Mouse (Mus musculus) kidney, adult 2 months (tissue): ENCODE data around the gene Syt3. TPM values are rescaled to one million over a fixed set of nuclear protein-coding genes. Genes with fewer than 3 reads are reported as not detected.

Experiments
- DNase-seq: peaks from one replicate; pipeline ENCODE4 v3.0.0; 2021
- H3K27ac ChIP-seq: fragments of 200-500 bp; 2 replicates; pipeline ENCODE4 v1.5.1; 2012; ENCODE audit warnings: low read depth, low read length, control low read depth, inconsistent platforms; ENCODE audit not compliant: insufficient read depth
- H3K27me3 ChIP-seq: fragments of 200-500 bp; replicated peaks from 2 replicates; pipeline ENCODE4 v1.6.1; 2012; ENCODE audit warnings: mild to moderate bottlenecking, moderate library complexity, low read length, inconsistent platforms; ENCODE audit not compliant: control insufficient read depth, insufficient read depth
- H3K36me3 ChIP-seq: fragments of 200-500 bp; 2 replicates; pipeline ENCODE4 v1.6.1; 2012; ENCODE audit warnings: mild to moderate bottlenecking, moderate library complexity, low read length, inconsistent platforms; ENCODE audit not compliant: control insufficient read depth, insufficient read depth
- H3K4me1 ChIP-seq: fragments of 200-500 bp; 2 replicates; pipeline ENCODE4 v1.6.1; 2011; ENCODE audit warnings: low read length; ENCODE audit not compliant: control insufficient read depth, insufficient read depth
- H3K4me3 ChIP-seq: fragments of 200-500 bp; 2 replicates; pipeline ENCODE4 v1.5.1; 2011; ENCODE audit warnings: mild to moderate bottlenecking, low read depth, low read length, control low read depth; ENCODE audit not compliant: insufficient read depth
- CTCF ChIP-seq: fragments of 200-500 bp; conservative IDR thresholded peaks from 2 replicates; pipeline ENCODE4 v1.5.1; 2011; ENCODE audit warnings: low read depth, mild to moderate bottlenecking, control low read depth, low read length, moderate library complexity, mixed read lengths; ENCODE audit not compliant: insufficient read depth, insufficient read length
- POLR2A ChIP-seq: fragments of 200-500 bp; IDR thresholded peaks from one replicate; pipeline ENCODE4 v1.6.1; 2011; ENCODE audit warnings: low read depth, low read length, control low read depth
- WGBS: fragments of 180-500 bp; shearing (Covaris S2); methylation state at CpG from one replicate; pipeline ENCODE4 v1.1.7; 2018; 5-methylcytosine and 5-hydroxymethylcytosine counted together
- polyA plus RNA-seq: library from polyadenylated mRNA; depleted of rRNA; stranded (reverse); fragments of >200 nt; gene quantifications from 2 replicates; pipeline ENCODE4 v1.2.3, GENCODE M21; 2012

Syt3 gene
- polyA plus RNA-seq, 1 experiment, result 12.0 TPM

DNA sequence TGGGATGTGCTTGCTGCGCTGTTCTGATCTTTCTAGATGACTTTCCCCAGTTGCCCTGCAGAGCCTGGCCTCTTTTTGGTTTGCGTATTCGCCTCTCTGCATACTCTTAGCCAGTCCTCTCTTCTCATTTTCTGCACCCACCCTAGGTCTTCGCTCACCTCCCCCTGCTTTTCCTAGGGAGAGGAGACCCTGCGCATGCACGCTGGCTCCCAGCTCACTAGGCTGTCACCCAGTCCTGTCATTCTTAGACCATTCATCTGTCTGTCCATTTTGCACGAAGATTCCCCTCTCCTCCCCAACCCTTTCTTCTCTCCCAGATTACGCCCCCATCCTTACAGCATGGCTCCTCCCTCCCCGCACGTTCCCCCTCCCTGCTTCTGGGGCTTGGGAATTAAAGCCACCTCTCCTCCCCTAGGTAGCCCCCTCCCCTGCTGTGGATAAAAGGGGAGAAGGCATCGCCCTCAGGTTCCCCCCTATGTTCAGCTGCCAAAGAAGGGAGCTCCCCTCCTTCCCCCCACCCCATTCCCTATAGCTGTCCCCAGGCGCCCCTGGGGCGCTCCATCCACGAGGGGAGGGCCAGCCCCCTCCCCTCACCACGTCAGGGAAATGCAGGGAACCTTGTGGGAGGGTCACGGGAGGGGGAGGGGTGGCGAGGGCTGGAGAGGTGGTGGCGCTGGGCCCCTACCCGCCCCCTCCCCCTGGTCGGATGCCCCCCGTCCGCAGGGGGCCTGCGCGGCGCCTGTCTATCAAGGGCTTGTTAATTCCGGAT, 24.8 kb upstream of the Syt3 start:
- TF ChIP-seq CTCF (no peak), POLR2A (no peak)
- no peaks in the 10 kb centered on the region for H3K4me1 ChIP-seq
- no peaks in the 10 kb centered on the region for H3K36me3 ChIP-seq
- no peak for DNase-seq
- H3K27me3 ChIP-seq, result no peaks in the 10 kb centered on the region
- no peak overlapping the region for H3K4me3 ChIP-seq
- WGBS, result 8% methylated on average over 26 of the region's 26 CpGs
- H3K27ac ChIP-seq, result no peak overlapping the region

DNA sequence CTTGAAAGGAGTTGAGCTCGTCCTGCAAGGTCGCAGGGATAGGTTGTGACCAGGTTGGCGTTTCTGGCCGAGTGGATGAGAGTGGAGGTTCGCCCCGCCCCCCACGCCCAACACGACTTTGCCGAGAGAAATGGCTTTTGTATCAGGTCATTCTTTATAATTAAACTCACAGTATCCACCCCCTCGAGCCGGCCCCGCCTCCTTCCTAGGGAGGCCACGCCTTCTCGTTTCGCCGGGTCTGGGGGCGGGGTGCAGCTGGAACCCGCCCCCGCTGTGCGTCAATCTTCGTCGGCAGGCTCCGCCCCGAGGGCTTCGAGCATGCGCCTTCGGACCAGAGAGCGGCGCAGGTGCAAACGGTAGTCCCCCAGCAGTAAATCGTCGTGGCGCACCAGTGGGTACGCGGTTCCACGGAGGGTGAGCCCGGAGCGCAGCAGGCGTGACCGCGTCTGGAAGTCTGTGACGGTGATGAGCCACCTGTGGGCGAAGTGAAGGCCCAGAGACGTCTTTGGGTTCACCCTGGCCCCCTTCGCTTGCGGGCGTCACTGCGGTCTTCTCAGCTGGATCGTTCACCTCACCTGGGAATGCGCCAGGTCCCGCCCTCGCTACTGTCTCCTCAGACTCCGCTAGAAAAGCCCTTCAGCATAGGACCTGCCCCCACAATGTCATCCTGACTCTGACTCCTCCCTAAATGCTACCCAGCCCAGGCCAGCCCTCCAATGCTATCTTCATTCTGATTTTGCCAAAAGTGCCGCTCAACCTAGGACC, 23.8 kb upstream of the Syt3 start:
- Histone ChIP-seq H3K4me1 (no peaks in the 10 kb centered on the region), H3K27me3 (no peaks in the 10 kb centered on the region), H3K27ac (peak overlapping the region; percentile 77), H3K4me3 (peak overlapping the region; percentile 67), H3K36me3 (no peaks in the 10 kb centered on the region)
- no peak for TF ChIP-seq CTCF
- peak; percentile 56 for TF ChIP-seq POLR2A
- WGBS, result under 1% methylated on average over 54 of the region's 54 CpGs
- peak; percentile 96 for DNase-seq

DNA sequence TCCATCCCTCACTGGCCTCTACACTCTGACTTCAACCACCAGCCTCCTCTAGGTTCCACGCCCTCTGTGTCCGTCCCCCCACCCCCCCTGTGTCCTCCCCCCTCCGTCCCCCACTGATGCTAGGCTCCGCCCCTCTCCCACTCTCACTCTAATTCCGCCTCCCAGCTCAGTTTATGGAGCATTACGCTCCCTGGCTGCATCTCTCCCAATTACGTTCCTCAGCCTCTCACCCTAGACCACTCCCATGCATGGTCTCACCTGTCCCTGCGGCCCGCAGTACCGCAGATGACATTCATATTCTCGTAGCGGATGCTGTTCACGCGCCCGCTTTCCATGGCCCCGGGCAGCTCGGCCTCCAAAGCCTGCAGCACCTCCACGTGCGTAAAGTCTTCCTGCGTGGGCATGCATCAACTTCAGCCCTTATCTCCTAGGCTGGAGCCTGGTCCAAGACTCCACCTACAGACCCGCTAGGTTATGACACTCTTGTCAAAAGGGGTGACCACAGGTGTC, 23.1 kb upstream of the Syt3 start:
- Histone ChIP-seq H3K4me3 (no peak overlapping the region), H3K4me1 (no peaks in the 10 kb centered on the region), H3K36me3 (no peaks in the 10 kb centered on the region), H3K27ac (no peak overlapping the region), H3K27me3 (no peaks in the 10 kb centered on the region)
- no peak for TF ChIP-seq POLR2A
- TF ChIP-seq CTCF, result no peak
- peak; percentile 14 for DNase-seq
- 9% methylated on average over 21 of the region's 21 CpGs for WGBS

DNA sequence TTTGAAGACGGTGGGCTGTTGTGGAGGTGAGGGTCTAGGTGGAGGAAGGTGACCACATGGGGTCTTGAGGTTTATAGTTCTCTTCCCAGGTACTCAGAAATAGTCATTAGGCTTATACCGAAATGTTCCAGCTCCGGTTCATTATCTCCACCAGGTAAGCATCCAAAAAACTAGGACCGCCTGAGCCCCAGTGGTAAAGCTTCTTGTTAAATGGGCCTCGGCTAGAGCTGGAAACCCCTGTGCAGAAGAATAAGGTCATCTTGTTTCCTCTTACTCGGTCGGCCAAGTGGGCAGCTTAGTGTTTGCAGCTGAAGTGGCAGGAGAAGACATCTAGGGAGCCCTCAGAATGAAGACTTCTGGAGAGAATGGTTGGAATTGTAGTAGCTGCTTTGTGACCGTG, 11.2 kb upstream of the Syt3 start:
- Histone ChIP-seq H3K27ac (no peak overlapping the region), H3K27me3 (no peaks in the 10 kb centered on the region), H3K4me3 (no peak overlapping the region), H3K4me1 (no peaks in the 10 kb centered on the region), H3K36me3 (no peaks in the 10 kb centered on the region)
- WGBS, result 92% methylated on average over 8 of the region's 8 CpGs
- TF ChIP-seq POLR2A (no peak), CTCF (no peak)
- no peak for DNase-seq

GRCm38 (mm10) chr7:44373460-44373859, 10.4 kb upstream of the Syt3 start:
- TF ChIP-seq POLR2A, result no peak
- TF ChIP-seq CTCF, result no peak
- H3K4me1 ChIP-seq, result no peaks in the 10 kb centered on the region
- DNase-seq, result no peak
- no peaks in the 10 kb centered on the region for H3K36me3 ChIP-seq
- WGBS, result 13% methylated on average over 7 of the region's 7 CpGs
- H3K27ac ChIP-seq, result peak overlapping the region; percentile 36; the same call in 1 of the 2 replicates
- H3K4me3 ChIP-seq, result peak overlapping the region; percentile 51
- no peaks in the 10 kb centered on the region for H3K27me3 ChIP-seq

DNA sequence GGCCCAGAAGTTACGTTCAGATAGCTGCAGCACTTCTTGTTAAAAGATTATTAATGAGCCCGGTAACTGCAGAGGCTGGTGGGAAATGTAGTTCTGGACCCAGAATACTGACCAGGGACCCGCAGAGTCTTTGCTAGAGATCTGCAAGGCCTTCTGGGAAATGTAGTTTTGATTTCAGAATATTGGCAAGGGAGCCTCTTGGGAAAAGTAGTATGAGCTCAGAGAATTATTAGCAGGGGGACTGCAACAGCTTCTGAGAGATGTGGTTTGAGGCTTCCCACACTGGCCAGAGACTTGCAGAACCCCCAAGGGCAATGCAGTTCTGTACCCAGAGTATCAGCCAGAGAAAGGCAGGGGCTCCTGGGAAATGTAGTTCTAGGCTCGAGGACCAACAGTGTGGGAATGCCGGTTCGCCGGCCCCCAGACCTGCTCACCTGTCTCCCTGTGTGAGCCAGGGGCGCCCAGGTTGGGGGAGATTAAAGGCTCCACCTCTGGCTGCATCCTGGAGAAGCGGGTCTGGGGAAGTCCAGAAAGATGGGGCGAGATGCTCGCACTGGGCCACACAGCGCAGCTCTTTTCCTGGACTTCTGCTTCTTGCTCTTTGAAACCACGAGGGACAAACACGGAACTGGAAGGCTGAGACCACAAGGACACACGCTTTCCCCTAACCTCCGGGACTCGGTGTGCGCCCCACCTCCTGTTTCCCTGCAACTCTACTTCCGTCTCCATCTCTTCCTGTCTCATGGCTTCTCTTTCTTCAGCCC, 9.8 kb upstream of the Syt3 start:
- TF ChIP-seq POLR2A, result no peak
- TF ChIP-seq CTCF, result no peak
- under 1% methylated on average over 19 of the region's 19 CpGs for WGBS
- Histone ChIP-seq H3K4me1 (no peaks in the 10 kb centered on the region), H3K27me3 (no peaks in the 10 kb centered on the region), H3K27ac (peak overlapping the region; percentile 65; the same call in 1 of the 2 replicates), H3K4me3 (peak overlapping the region; percentile 63), H3K36me3 (no peaks in the 10 kb centered on the region)
- DNase-seq, result peak; percentile 97

- TF ChIP-seq CTCF (no peak), POLR2A (no peak)
- H3K27ac ChIP-seq, result no peak overlapping the region
- 14% methylated on average over 5 of the region's 5 CpGs for WGBS
- H3K27me3 ChIP-seq, result no peaks in the 10 kb centered on the region
- H3K4me3 ChIP-seq, result peak overlapping the region; percentile 63
- DNase-seq, result no peak
- H3K36me3 ChIP-seq, result no peaks in the 10 kb centered on the region
- no peaks in the 10 kb centered on the region for H3K4me1 ChIP-seq
These were observed 9.1 kb upstream of the Syt3 start for GRCm38 (mm10) chr7:44374756-44375155.
